31 mouse cellular contexts compared by ENCODE assay signal in the genomic region with DNA sequence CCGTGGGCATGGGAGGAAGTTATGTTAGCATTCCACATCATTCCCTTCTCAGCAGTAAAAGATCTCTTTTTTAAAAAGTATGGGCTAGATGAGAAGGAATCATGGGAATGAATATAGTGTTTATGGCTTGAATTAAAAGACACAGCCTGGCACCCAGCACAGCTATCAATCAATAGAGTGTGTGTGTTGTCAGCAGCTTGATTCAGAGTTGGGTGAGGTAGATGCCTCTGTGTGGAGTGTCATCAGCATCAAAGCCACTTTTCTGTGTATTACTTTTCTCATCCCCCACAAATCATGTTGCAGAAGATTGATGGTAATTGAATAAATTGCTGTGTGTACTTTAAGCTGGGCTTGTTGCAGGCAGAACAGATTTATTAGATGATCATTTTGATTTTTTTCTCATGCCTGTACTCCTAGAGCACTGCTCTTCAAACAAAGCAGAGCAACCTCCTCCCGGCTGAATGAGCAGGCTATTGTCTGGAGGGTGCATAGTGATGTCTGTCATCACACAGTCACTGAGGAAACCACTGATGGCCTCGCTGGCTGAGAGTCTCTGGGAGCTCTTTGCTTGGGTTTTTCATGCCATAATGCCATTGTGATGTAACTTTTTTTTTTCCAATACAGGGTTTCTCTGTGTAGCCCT.
DNase-seq lines count a peak whose midpoint lies in the region; ATAC-seq and TF ChIP-seq lines count a peak whose summit lies in the region.
"Had no signal": no experiment of that assay in that cellular context is flagged by ENCODE, and none has a peak within 500 bp of the region (broad histone marks: within the 10 kb centered on the region; RNA-seq: fewer than 3 reads in every experiment).

No protein-coding gene starts in this region.

- no peak overlapping the region for H3K4me3 ChIP-seq in forebrain, embryonic 14.5 days (ENCODE audit: low read depth, low read length)
- H3K4me3 ChIP-seq in forebrain, embryonic 13.5 days = no peak overlapping the region
- no peak overlapping the region for H3K4me3 ChIP-seq in hindbrain, embryonic 13.5 days
- H3K4me3 ChIP-seq in hindbrain, postnatal 0 days (ENCODE audit: low read length) = no peak overlapping the region
- H3K4me3 ChIP-seq in hindbrain, embryonic 15.5 days = no peak overlapping the region
- H3K4me3 ChIP-seq: embryonic facial prominence, embryonic 12.5 days; gastrocnemius, adult 2 months; heart, adult 2 months; heart, embryonic 12.5 days; kidney, embryonic 15.5 days; left cerebral cortex, adult 2 months; limb, embryonic 12.5 days; lung, embryonic 15.5 days; midbrain, embryonic 12.5 days; stomach, embryonic 15.5 days had no signal

- no peaks in the 10 kb centered on the region for H3K36me3 ChIP-seq in forebrain, embryonic 14.5 days (ENCODE audit: control insufficient read depth, insufficient read depth, low read length)
- H3K36me3 ChIP-seq in forebrain, embryonic 13.5 days (ENCODE audit: poor library complexity, severe bottlenecking) = no peaks in the 10 kb centered on the region
- H3K36me3 ChIP-seq in hindbrain, embryonic 13.5 days = no peaks in the 10 kb centered on the region
- H3K36me3 ChIP-seq in hindbrain, postnatal 0 days (ENCODE audit: insufficient read depth, low read length) = no peaks in the 10 kb centered on the region
- H3K36me3 ChIP-seq in hindbrain, embryonic 15.5 days = no peaks in the 10 kb centered on the region
- H3K36me3 ChIP-seq: embryonic facial prominence, embryonic 12.5 days; heart, embryonic 12.5 days; kidney, embryonic 15.5 days; limb, embryonic 12.5 days; lung, embryonic 15.5 days; midbrain, embryonic 12.5 days; stomach, embryonic 15.5 days had no signal

- DNase-seq in forebrain, embryonic 14.5 days (ENCODE audit: low spot score) = peak; percentile 14
- no peak for DNase-seq in hindbrain, postnatal 0 days (ENCODE audit: low spot score)
- peak; percentile 28 for DNase-seq in retina, postnatal 1 day
- no peak for DNase-seq in cerebellum, adult 11-12 months
- DNase-seq: adrenal gland, adult 2 months; adrenal gland, postnatal 36 days; cerebellum, adult 9-10 months; cerebellum, postnatal 36 days; embryo, embryonic 11 days; gastrocnemius, adult 2 months; gastrocnemius, postnatal 36 days; heart, adult 2 months; heart, postnatal 4 days; kidney, adult 18-20 months; kidney, postnatal 25 days; lung, postnatal 36 days; right cerebral cortex, postnatal 25 days had no signal

- H3K27ac ChIP-seq in forebrain, embryonic 14.5 days (ENCODE audit: low read depth, low read length) = no peak overlapping the region
- no peak overlapping the region for H3K27ac ChIP-seq in forebrain, embryonic 13.5 days
- H3K27ac ChIP-seq in hindbrain, embryonic 13.5 days = peak overlapping the region; percentile 30; the same call in 1 of the 2 replicates
- H3K27ac ChIP-seq in hindbrain, postnatal 0 days = no peak overlapping the region
- H3K27ac ChIP-seq in hindbrain, embryonic 15.5 days (replicated peaks) = no peak overlapping the region; the same call in 1 of the 2 replicates
- H3K27ac ChIP-seq: embryonic facial prominence, embryonic 12.5 days; gastrocnemius, adult 2 months; heart, adult 2 months; kidney, embryonic 15.5 days; left cerebral cortex, adult 2 months; limb, embryonic 12.5 days; lung, embryonic 15.5 days; midbrain, embryonic 12.5 days; stomach, embryonic 15.5 days had no signal

- no peak for TF ChIP-seq CTCF in hindbrain, postnatal 0 days (IDR thresholded peaks at IDR 0.05; ENCODE audit: low read depth)

- WGBS in forebrain, embryonic 14.5 days = 53% methylated on average over 3 of the region's 3 CpGs
- 49% methylated on average over 3 of the region's 3 CpGs for WGBS in forebrain, embryonic 13.5 days
- WGBS in hindbrain, embryonic 13.5 days = 33% methylated on average over 3 of the region's 3 CpGs
- 34% methylated on average over 3 of the region's 3 CpGs for WGBS in hindbrain, postnatal 0 days
- 31% methylated on average over 3 of the region's 3 CpGs for WGBS in hindbrain, embryonic 15.5 days

- no peak overlapping the region for H3K9ac ChIP-seq in forebrain, embryonic 14.5 days (ENCODE audit: low read length)
- H3K9ac ChIP-seq in forebrain, embryonic 13.5 days = no peak overlapping the region
- no peak overlapping the region for H3K9ac ChIP-seq in hindbrain, embryonic 13.5 days
- H3K9ac ChIP-seq in hindbrain, postnatal 0 days (replicated peaks; ENCODE audit: low read length) = no peak overlapping the region
- no peak overlapping the region for H3K9ac ChIP-seq in hindbrain, embryonic 15.5 days
- H3K9ac ChIP-seq: embryonic facial prominence, embryonic 12.5 days; heart, embryonic 12.5 days; kidney, embryonic 15.5 days; limb, embryonic 12.5 days; lung, embryonic 15.5 days; midbrain, embryonic 12.5 days; stomach, embryonic 15.5 days had no signal

- no peak overlapping the region for H3K4me2 ChIP-seq in forebrain, embryonic 14.5 days (ENCODE audit: low read length)
- no peak overlapping the region for H3K4me2 ChIP-seq in forebrain, embryonic 13.5 days
- H3K4me2 ChIP-seq in hindbrain, embryonic 13.5 days = no peak overlapping the region
- H3K4me2 ChIP-seq in hindbrain, postnatal 0 days (ENCODE audit: low read depth, low read length) = no peak overlapping the region
- H3K4me2 ChIP-seq in hindbrain, embryonic 15.5 days = no peak overlapping the region
- H3K4me2 ChIP-seq: embryonic facial prominence, embryonic 12.5 days; heart, embryonic 12.5 days; kidney, embryonic 15.5 days; limb, embryonic 12.5 days; liver, embryonic 11.5 days; lung, embryonic 15.5 days; midbrain, embryonic 12.5 days; stomach, embryonic 15.5 days had no signal

- no peaks in the 10 kb centered on the region for H3K9me3 ChIP-seq in forebrain, embryonic 14.5 days (replicated peaks; ENCODE audit: control insufficient read depth, low read length)
- H3K9me3 ChIP-seq in forebrain, embryonic 13.5 days (replicated peaks) = no peaks in the 10 kb centered on the region
- H3K9me3 ChIP-seq in hindbrain, embryonic 13.5 days = no peaks in the 10 kb centered on the region
- no peaks in the 10 kb centered on the region for H3K9me3 ChIP-seq in hindbrain, postnatal 0 days (ENCODE audit: low read length)
- no peaks in the 10 kb centered on the region for H3K9me3 ChIP-seq in hindbrain, embryonic 15.5 days
- H3K9me3 ChIP-seq: embryonic facial prominence, embryonic 12.5 days; heart, embryonic 12.5 days; kidney, embryonic 15.5 days; limb, embryonic 12.5 days; lung, embryonic 15.5 days; midbrain, embryonic 12.5 days; stomach, embryonic 15.5 days had no signal

- no peaks in the 10 kb centered on the region for H3K27me3 ChIP-seq in forebrain, embryonic 14.5 days (replicated peaks; ENCODE audit: control insufficient read depth, insufficient read depth, low read length)
- no peaks in the 10 kb centered on the region for H3K27me3 ChIP-seq in forebrain, embryonic 13.5 days
- no peaks in the 10 kb centered on the region for H3K27me3 ChIP-seq in hindbrain, embryonic 13.5 days
- no peaks in the 10 kb centered on the region for H3K27me3 ChIP-seq in hindbrain, postnatal 0 days (ENCODE audit: insufficient read depth, low read length)
- no peaks in the 10 kb centered on the region for H3K27me3 ChIP-seq in hindbrain, embryonic 15.5 days
- H3K27me3 ChIP-seq: CH12.LX; embryonic facial prominence, embryonic 12.5 days; heart, embryonic 12.5 days; kidney, embryonic 15.5 days; limb, embryonic 12.5 days; lung, embryonic 15.5 days; midbrain, embryonic 12.5 days; stomach, embryonic 15.5 days had no signal

- ATAC-seq in forebrain, embryonic 14.5 days = no peak
- no peak for ATAC-seq in forebrain, embryonic 13.5 days
- peak; percentile 61; the same call in 1 of the 2 replicates for ATAC-seq in hindbrain, embryonic 13.5 days (ENCODE audit: low FRiP score)
- no peak for ATAC-seq in hindbrain, postnatal 0 days
- ATAC-seq in hindbrain, embryonic 15.5 days (ENCODE audit: low FRiP score, low read depth) = 0 out of 2 replicates have a peak, but pooled peaks have one; percentile 34
- ATAC-seq: activated CD4-positive, CD25-positive, alpha-beta regulatory T cell, adult 4 months had no signal

- H3K4me1 ChIP-seq in forebrain, embryonic 14.5 days (ENCODE audit: control insufficient read depth, insufficient read depth, low read length) = no peaks in the 10 kb centered on the region
- H3K4me1 ChIP-seq in forebrain, embryonic 13.5 days = no peaks in the 10 kb centered on the region
- H3K4me1 ChIP-seq in hindbrain, embryonic 13.5 days (replicated peaks) = peaks cover 10% of the 10 kb centered on the region
- H3K4me1 ChIP-seq in hindbrain, postnatal 0 days (ENCODE audit: insufficient read depth, low read length) = no peaks in the 10 kb centered on the region
- no peaks in the 10 kb centered on the region for H3K4me1 ChIP-seq in hindbrain, embryonic 15.5 days (replicated peaks)
- H3K4me1 ChIP-seq: embryonic facial prominence, embryonic 12.5 days; heart, embryonic 12.5 days; kidney, embryonic 15.5 days; limb, embryonic 12.5 days; lung, embryonic 15.5 days; stomach, embryonic 15.5 days had no signal

Comparison
In these comparisons a context has a peak if more than half of its experiments do, and no peak if none do; other contexts are left out.
1. ATAC-seq: peak in hindbrain, embryonic 13.5 days (single experiment) and hindbrain, embryonic 15.5 days (single experiment); none in forebrain, embryonic 14.5 days (single experiment), forebrain, embryonic 13.5 days (single experiment) and hindbrain, postnatal 0 days (single experiment).
2. DNase-seq: peak in forebrain, embryonic 14.5 days (single experiment) and retina, postnatal 1 day (single experiment); none in hindbrain, postnatal 0 days (single experiment) and cerebellum, adult 11-12 months (single experiment).